Mouse (Mus musculus) embryonic fibroblast, embryonic 13.5 days (primary cell): ENCODE data around the gene Neurl4. TPM values are rescaled to one million over a fixed set of nuclear protein-coding genes. Genes with fewer than 3 reads are reported as not detected.
"Not testable (repeated sequence)": the region's sequence is repeated elsewhere in the genome, so short reads cannot be mapped to it uniquely, and the experiment has no call there.

ENCODE experiments used
- H3K27ac ChIP-seq: 2 replicates; pipeline ENCODE4 v1.5.1; 2012; ENCODE audit warnings: low read length, control low read depth, inconsistent platforms; ENCODE audit not compliant: insufficient read depth
- H3K4me1 ChIP-seq: 2 replicates; pipeline ENCODE4 v1.6.1; 2011; ENCODE audit warnings: low read length; ENCODE audit not compliant: control insufficient read depth, insufficient read depth
- H3K4me3 ChIP-seq: 2 replicates; pipeline ENCODE4 v1.5.1; 2011; ENCODE audit warnings: mild to moderate bottlenecking, control low read depth, low read length; ENCODE audit not compliant: insufficient read depth
- CTCF ChIP-seq: IDR thresholded peaks from 2 replicates; pipeline ENCODE4 v1.5.1; 2011; ENCODE audit warnings: mild to moderate bottlenecking, control low read depth, low read length, moderate library complexity, borderline replicate concordance; ENCODE audit not compliant: insufficient read depth
- POLR2A ChIP-seq: IDR thresholded peaks from 2 replicates; pipeline ENCODE4 v1.6.1; 2011; ENCODE audit warnings: low read depth, mild to moderate bottlenecking, control low read depth, low read length, moderate library complexity
- polyA plus RNA-seq: library from polyadenylated mRNA; stranded (reverse); fragments of >200 nt; gene quantifications from 2 replicates; pipeline ENCODE4 v1.2.4, GENCODE M21; 2011; ENCODE audit warnings: low read depth; ENCODE audit not compliant: missing spikeins, insufficient read length

Gene Neurl4
- polyA plus RNA-seq, 1 experiment, result 31.8 TPM

GRCm38 (mm10) chr11:69950807-69951459 is 50.1 kb downstream of the Neurl4 start:
- TF ChIP-seq POLR2A, result no peak
- TF ChIP-seq CTCF, result no peak
- Histone ChIP-seq H3K27ac (no peak overlapping the region), H3K4me1 (no peaks in the 10 kb centered on the region), H3K4me3 (no peak overlapping the region)

DNA sequence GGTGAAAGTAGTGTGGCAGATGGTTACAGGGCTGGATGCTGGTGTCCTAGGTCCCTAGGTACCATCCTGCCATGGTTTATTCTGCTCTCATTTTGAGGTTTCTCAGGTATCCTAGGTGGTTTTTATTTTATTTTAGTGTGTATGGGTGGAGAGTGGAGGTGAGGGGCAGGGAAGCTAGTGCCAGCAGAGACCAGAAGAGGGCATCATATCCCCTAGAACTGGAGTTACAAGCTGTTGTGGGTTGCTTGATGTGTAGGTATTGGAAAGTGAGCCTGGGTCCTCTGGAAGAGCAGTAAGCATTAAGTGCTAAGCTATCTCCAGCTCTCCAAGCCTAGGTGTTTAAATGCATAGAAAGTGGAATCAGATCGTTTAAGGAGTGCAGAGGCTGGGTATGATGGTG is 51.4 kb downstream of the Neurl4 start:
- TF ChIP-seq CTCF, result no peak
- TF ChIP-seq POLR2A, result no peak
- Histone ChIP-seq H3K4me1 (no peaks in the 10 kb centered on the region), H3K4me3 (no peak overlapping the region), H3K27ac (no peak overlapping the region)

DNA sequence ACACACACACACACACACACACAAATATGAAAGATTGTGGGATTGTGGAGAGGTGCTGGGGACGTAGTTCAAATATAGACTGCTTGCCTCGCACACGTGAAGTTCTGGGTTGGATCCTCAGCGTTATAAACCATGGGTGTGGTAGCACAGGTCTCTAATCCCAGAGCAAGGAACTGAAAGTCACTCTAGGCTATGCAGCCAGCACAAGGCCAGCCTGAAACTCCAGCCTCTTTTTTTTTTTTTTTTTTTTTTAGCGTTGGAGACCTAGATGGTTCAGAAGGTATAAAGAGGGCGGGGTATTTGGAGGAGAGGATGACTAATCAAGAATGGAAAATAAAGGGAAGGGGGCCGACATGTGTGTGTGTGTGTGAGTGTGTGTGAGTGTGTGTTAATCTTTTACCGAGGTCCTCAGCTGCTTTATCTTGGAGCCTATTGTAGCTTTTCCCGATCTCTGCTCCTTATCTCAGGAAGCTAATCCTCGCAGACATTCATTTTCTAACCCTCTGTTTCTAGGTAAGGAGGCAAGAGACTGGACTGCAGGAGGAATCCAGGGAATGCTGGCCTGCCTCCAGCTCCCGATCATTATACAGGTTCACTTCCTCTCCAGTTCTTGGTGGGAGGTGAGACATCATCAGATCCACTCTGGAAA is 52.5 kb downstream of the Neurl4 start:
- TF ChIP-seq CTCF, result no peak
- TF ChIP-seq POLR2A, result no peak
- Histone ChIP-seq H3K4me3 (no peak overlapping the region), H3K4me1 (no peaks in the 10 kb centered on the region), H3K27ac (no peak overlapping the region)

- H3K27ac ChIP-seq, H3K4me3 ChIP-seq, H3K4me1 ChIP-seq: not testable (repeated sequence)
Measured at GRCm38 (mm10) chr11:69955618-69956017, 54.7 kb downstream of the Neurl4 start.

DNA sequence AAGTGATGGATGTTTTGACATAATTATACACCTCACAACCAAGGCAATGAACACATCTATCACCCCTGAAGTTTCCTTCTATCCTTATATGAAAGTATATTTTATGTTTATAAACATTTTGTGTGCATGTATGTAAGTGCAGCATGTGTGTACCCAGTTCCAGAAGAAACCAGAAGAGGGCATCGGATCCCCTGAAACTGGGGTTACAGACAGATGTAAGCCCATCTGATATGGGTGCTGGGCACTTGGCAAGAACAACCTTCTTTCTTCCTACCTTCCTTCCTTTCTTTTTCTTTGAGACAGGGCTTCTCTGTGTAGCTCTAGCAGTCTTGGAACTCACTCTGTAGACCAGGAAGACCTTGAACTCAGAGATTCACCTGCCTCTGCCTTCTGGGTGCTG is 55.3 kb downstream of the Neurl4 start:
- H3K4me1 ChIP-seq, result no peaks in the 10 kb centered on the region
- H3K27ac ChIP-seq, result no peak overlapping the region
- TF ChIP-seq CTCF (no peak), POLR2A (no peak)
- H3K4me3 ChIP-seq, result no peak overlapping the region

GRCm38 (mm10) chr11:69960616-69961015 is 59.7 kb downstream of the Neurl4 start:
- TF ChIP-seq CTCF, result 0 out of 2 replicates have a peak, but pooled peaks have one; percentile 11
- no peak for TF ChIP-seq POLR2A
- H3K27ac ChIP-seq, result no peak overlapping the region
- no peak overlapping the region for H3K4me3 ChIP-seq
- no peaks in the 10 kb centered on the region for H3K4me1 ChIP-seq

GRCm38 (mm10) chr11:69961841-69962240 is 61.0 kb downstream of the Neurl4 start:
- TF ChIP-seq CTCF (no peak), POLR2A (no peak)
- Histone ChIP-seq H3K27ac (no peak overlapping the region), H3K4me1 (no peaks in the 10 kb centered on the region), H3K4me3 (no peak overlapping the region)

Other genes with a start within 250 kb of the Neurl4 start
- gene Sox15, start 245.8 kb upstream of the Neurl4 start, polyA plus RNA-seq, result not detected in 2 replicates
- gene Mpdu1, start 238.4 kb upstream of the Neurl4 start, polyA plus RNA-seq, result 45.2 and 47.8 TPM in 2 replicates
- 4.9 and 8.6 TPM in 2 replicates for gene Cd68, start 234.9 kb upstream of the Neurl4 start, polyA plus RNA-seq
- gene Eif4a1, start 228.6 kb upstream of the Neurl4 start, polyA plus RNA-seq, result 717 and 781 TPM in 2 replicates
- 117 and 187 TPM in 2 replicates for gene Senp3, start 219.0 kb upstream of the Neurl4 start, polyA plus RNA-seq
- 0.85 and 1.5 TPM in 2 replicates for gene Tnfsf13, start 215.3 kb upstream of the Neurl4 start, polyA plus RNA-seq
- gene Tnfsf12, start 205.2 kb upstream of the Neurl4 start, polyA plus RNA-seq, result 20.0 and 25.5 TPM in 2 replicates
- 3.0 and 4.4 TPM in 2 replicates for gene Tnfsfm13, start 205.0 kb upstream of the Neurl4 start, polyA plus RNA-seq
- gene Polr2a, start 142.4 kb upstream of the Neurl4 start, polyA plus RNA-seq, result 82.6 and 90.9 TPM in 2 replicates
- gene Slc35g3, start 139.1 kb upstream of the Neurl4 start, polyA plus RNA-seq, result not detected in 2 replicates
- 22.6 and 28.5 TPM in 2 replicates for gene Zbtb4, start 135.2 kb upstream of the Neurl4 start, polyA plus RNA-seq
- gene Chrnb1, start 105.1 kb upstream of the Neurl4 start, polyA plus RNA-seq, result 4.6 and 7.2 TPM in 2 replicates
- gene Fgf11, start 99.2 kb upstream of the Neurl4 start, polyA plus RNA-seq, result 1.1 and 2.5 TPM in 2 replicates
- not detected in 2 replicates for gene Tmem102, start 95.4 kb upstream of the Neurl4 start, polyA plus RNA-seq
- gene Gm39566, start 85.8 kb upstream of the Neurl4 start, polyA plus RNA-seq, result not detected in 2 replicates
- gene Spem2, start 82.6 kb upstream of the Neurl4 start, polyA plus RNA-seq, result not detected in 2 replicates
- gene Spem1, start 78.9 kb upstream of the Neurl4 start, polyA plus RNA-seq, result not detected in 2 replicates
- gene Nlgn2, start 63.3 kb upstream of the Neurl4 start, polyA plus RNA-seq, result 33.8 and 42.0 TPM in 2 replicates
- gene Tmem256, start 62.6 kb upstream of the Neurl4 start, polyA plus RNA-seq, result 72.1 and 94.8 TPM in 2 replicates
- gene Plscr3, start 54.7 kb upstream of the Neurl4 start, polyA plus RNA-seq, result 120 and 128 TPM in 2 replicates
- gene Tnk1, start 42.3 kb upstream of the Neurl4 start, polyA plus RNA-seq, result not detected in 2 replicates
- gene Tmem95, start 23.1 kb upstream of the Neurl4 start, polyA plus RNA-seq, result not detected in 2 replicates
- gene Kctd11, start 19.7 kb upstream of the Neurl4 start, polyA plus RNA-seq, result 20.7 and 26.0 TPM in 2 replicates
- gene Acap1, start 5.5 kb upstream of the Neurl4 start, polyA plus RNA-seq, result not detected in 2 replicates
- 3.5 and 4.9 TPM in 2 replicates for gene 2810408A11Rik, start 85 bp upstream of the Neurl4 start, polyA plus RNA-seq
- gene Gps2, start 12.8 kb downstream of the Neurl4 start, polyA plus RNA-seq, result 24.1 and 27.8 TPM in 2 replicates
- gene Eif5a, start 20.9 kb downstream of the Neurl4 start, polyA plus RNA-seq, result 725 and 764 TPM in 2 replicates
- gene Ybx2, start 34.7 kb downstream of the Neurl4 start, polyA plus RNA-seq, result not detected in 2 replicates
- 2.3 and 2.7 TPM in 2 replicates for gene Slc2a4, start 47.1 kb downstream of the Neurl4 start, polyA plus RNA-seq
- not detected in 2 replicates for gene Cldn7, start 63.7 kb downstream of the Neurl4 start, polyA plus RNA-seq
- gene Ctdnep1, start 80.1 kb downstream of the Neurl4 start, polyA plus RNA-seq, result 140 and 171 TPM in 2 replicates
- 68.8 and 86.1 TPM in 2 replicates for gene Elp5, start 81.4 kb downstream of the Neurl4 start, polyA plus RNA-seq
- 639 and 646 TPM in 2 replicates for gene Gabarap, start 90.1 kb downstream of the Neurl4 start, polyA plus RNA-seq
- gene Phf23, start 94.7 kb downstream of the Neurl4 start, polyA plus RNA-seq, result 78.6 and 89.1 TPM in 2 replicates
- gene Dvl2, start 99.5 kb downstream of the Neurl4 start, polyA plus RNA-seq, result 27.7 and 32.1 TPM in 2 replicates
- gene Acadvl, start 114.3 kb downstream of the Neurl4 start, polyA plus RNA-seq, result 47.4 and 57.9 TPM in 2 replicates
- gene Dlg4, start 115.9 kb downstream of the Neurl4 start, polyA plus RNA-seq, result 69.8 and 77.7 TPM in 2 replicates
- gene Asgr1, start 153.0 kb downstream of the Neurl4 start, polyA plus RNA-seq, result 0.52 and 0.60 TPM in 2 replicates
- gene Asgr2, start 191.6 kb downstream of the Neurl4 start, polyA plus RNA-seq, result not detected in 2 replicates
- gene Mgl2, start 229.3 kb downstream of the Neurl4 start, polyA plus RNA-seq, result not detected in 2 replicates